Mouse (Mus musculus): ENCODE measurements around the gene Olfr366.
"Not testable (repeated sequence)": the region's sequence is repeated elsewhere in the genome, so short reads cannot be mapped to it uniquely, and the experiment has no call there.

Olfr366 gene

DNA sequence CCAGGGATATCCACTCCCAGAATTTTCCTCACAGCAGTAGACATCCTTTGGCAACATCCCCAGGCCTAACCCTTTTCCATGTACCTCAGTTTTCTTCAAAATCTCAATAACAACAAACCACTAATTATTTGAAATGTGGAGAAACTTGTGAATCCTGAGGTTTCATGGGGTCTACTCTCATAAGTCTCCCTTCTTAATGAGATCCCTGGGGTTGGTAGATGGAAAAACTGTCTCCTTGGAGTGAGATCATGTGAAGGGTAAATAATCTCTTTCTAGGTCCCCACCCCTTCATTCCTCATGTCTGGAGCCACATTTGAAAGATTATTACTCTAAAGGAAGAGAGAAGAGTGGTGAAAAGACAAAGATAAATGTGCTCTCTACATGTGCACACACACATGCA, at the start of gene Olfr366:
Gene Olfr366, plus strand, starts transcription at position 301 of the 400 bp plus-strand sequence.
- no peak for DNase-seq (ENCODE audit: low read depth, low spot score)

DNA sequence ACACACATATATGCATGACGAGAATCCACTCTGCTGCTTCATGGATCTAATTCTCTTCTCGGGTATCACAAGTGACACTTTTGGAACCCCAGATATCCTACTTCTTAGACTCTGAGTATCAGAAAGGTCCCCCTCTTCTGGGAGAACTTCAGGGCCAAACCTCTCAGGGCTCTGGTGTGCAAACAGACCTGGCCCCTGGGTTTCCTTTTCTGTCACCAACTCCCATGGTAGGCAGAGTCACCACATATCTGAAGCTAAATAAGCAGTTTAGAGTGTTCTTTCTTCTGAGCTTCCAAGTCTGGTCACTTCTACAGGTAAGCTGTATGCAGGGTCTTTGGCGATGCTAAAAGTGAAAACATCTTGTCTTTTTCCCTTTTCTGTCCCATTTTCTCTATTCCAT, 23.5 kb upstream of the Olfr366 start, which contains the start of gene Olfr365:
Gene Olfr365, plus strand, starts transcription at position 301 of the 400 bp plus-strand sequence.
- DNase-seq (ENCODE audit: low read depth, low spot score): no peak

DNA sequence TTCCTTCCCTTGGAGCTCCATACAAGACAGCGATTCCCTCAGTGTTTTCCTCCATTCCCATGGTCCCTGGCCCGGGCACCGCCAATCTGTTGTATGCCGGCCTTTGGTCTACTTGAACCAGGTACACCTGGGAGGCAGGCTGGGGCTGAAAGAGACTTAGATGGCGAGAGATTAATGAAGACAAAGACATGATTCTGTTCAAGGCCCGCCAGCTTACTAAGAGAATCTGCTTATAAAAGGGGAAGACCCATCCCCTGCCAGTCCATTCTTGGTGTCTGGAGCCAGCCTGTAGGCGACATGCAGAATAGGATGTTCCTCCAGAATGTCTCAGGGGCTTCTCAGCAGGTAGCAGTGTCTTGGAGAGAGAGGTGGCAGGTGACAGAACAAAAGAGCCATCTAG, 50.4 kb downstream of the Olfr366 start:
- DNase-seq (ENCODE audit: low read depth, low spot score): not testable (repeated sequence)

All from forelimb bud, embryonic 11.5 days (tissue).